Mouse (Mus musculus) myocyte (in vitro differentiated cells): ENCODE measurements around the gene Tbca. TPM values are rescaled to one million over a fixed set of nuclear protein-coding genes. Genes with fewer than 3 reads are reported as not detected.

Source experiments
- H3K27me3 ChIP-seq: one replicate; pipeline ENCODE4 v1.6.1; 2011; ENCODE audit not compliant: control insufficient read depth, insufficient read depth, insufficient read length
- H3K36me3 ChIP-seq: one replicate; pipeline ENCODE4 v1.6.1; 2011; ENCODE audit not compliant: control insufficient read depth, insufficient read depth
- H3K4me2 ChIP-seq: one replicate; pipeline ENCODE4 v1.6.1; 2011; ENCODE audit warnings: low read depth, control low read depth
- H3K4me3 ChIP-seq: one replicate; pipeline ENCODE4 v1.5.1; 2011; ENCODE audit warnings: mild to moderate bottlenecking, control low read depth, moderate library complexity
- H3K79me2 ChIP-seq: one replicate; pipeline ENCODE4 v1.6.1; 2011; ENCODE audit not compliant: control insufficient read depth, insufficient read depth
- H3ac ChIP-seq: one replicate; pipeline ENCODE4 v1.6.1; 2011; ENCODE audit not compliant: control insufficient read depth, insufficient read length
- CEBPB ChIP-seq: IDR thresholded peaks from 2 replicates; pipeline ENCODE4 v1.6.1; 2011; ENCODE audit warnings: mild to moderate bottlenecking, moderate library complexity; ENCODE audit not compliant: poor library complexity, insufficient read depth, severe bottlenecking
- E2F4 ChIP-seq: IDR thresholded peaks from one replicate; pipeline ENCODE4 v1.6.1; 2011; ENCODE audit warnings: mild to moderate bottlenecking, control low read depth, moderate library complexity; ENCODE audit not compliant: insufficient read depth
- MAX ChIP-seq: IDR thresholded peaks from one replicate; pipeline ENCODE4 v1.6.1; 2011; ENCODE audit warnings: low read depth, mild to moderate bottlenecking, control low read depth
- MYOD1 ChIP-seq, 3 experiments: IDR thresholded peaks; one replicate each; pipeline ENCODE4 v1.6.1; 2011; ENCODE audit warnings: control low read depth in 2 of 3, low read depth in 2 of 3, mild to moderate bottlenecking in 2 of 3, moderate library complexity in 1 of 3; ENCODE audit not compliant: insufficient read length in 2 of 3, control insufficient read depth in 1 of 3
- MYOG ChIP-seq, 3 experiments: IDR thresholded peaks; one replicate each; pipeline ENCODE4 v1.6.1; 2011; ENCODE audit warnings: control low read depth in 2 of 3, low read depth in 2 of 3, mild to moderate bottlenecking in 2 of 3; ENCODE audit not compliant: insufficient read length in 2 of 3, control insufficient read depth in 1 of 3, insufficient read depth in 1 of 3
- POLR2A ChIP-seq: IDR thresholded peaks from one replicate; pipeline ENCODE4 v1.6.1; 2011; ENCODE audit warnings: low read depth, mild to moderate bottlenecking, control low read depth, moderate library complexity; ENCODE audit not compliant: insufficient read length
- POLR2AphosphoS2 ChIP-seq: IDR thresholded peaks from one replicate; pipeline ENCODE4 v1.6.1; 2011; ENCODE audit warnings: low read depth, control low read depth; ENCODE audit not compliant: insufficient read length
- REST ChIP-seq: IDR thresholded peaks from one replicate; pipeline ENCODE4 v1.6.1; 2011; ENCODE audit warnings: mild to moderate bottlenecking, control low read depth, moderate library complexity; ENCODE audit not compliant: insufficient read depth, insufficient read length
- SRF ChIP-seq: IDR thresholded peaks from one replicate; pipeline ENCODE4 v1.6.1; 2011; ENCODE audit warnings: low read depth; ENCODE audit not compliant: control insufficient read depth, insufficient read length
- TCF12 ChIP-seq: IDR thresholded peaks from one replicate; pipeline ENCODE4 v1.6.1; 2011; ENCODE audit warnings: mild to moderate bottlenecking, control low read depth; ENCODE audit not compliant: poor library complexity, insufficient read depth, severe bottlenecking
- TCF3 ChIP-seq: IDR thresholded peaks from one replicate; pipeline ENCODE4 v1.6.1; 2011; ENCODE audit warnings: low read depth, control low read depth; ENCODE audit not compliant: insufficient read length
- USF1 ChIP-seq: IDR thresholded peaks from one replicate; pipeline ENCODE4 v1.6.1; 2011; ENCODE audit warnings: low read depth, mild to moderate bottlenecking, control low read depth, moderate library complexity
- polyA plus RNA-seq: library from polyadenylated mRNA; unstranded; fragments of >200 nt; fragmentation: generic; extraction: Trizol; gene quantifications from one replicate; pipeline ENCODE4 v1.2.1, GENCODE M21; 2012; ENCODE audit warnings: missing spikeins

Tbca gene
- polyA plus RNA-seq, 1 experiment: 253 TPM

GRCm38 (mm10) chr13:94809724-94810123, 21.0 kb downstream of the Tbca start:
- Histone ChIP-seq H3K4me2 (no peak overlapping the region), H3K27me3 (no peaks in the 10 kb centered on the region), H3ac (no peak overlapping the region), H3K36me3 (no peaks in the 10 kb centered on the region), H3K79me2 (peaks cover 74% of the 10 kb centered on the region), H3K4me3 (no peak overlapping the region)
- TF ChIP-seq SRF (no peak), POLR2AphosphoS2 (no peak), MYOD1 (IDR thresholded peaks at IDR 0.05; ENCODE audit: control insufficient read depth in 1 of 3, insufficient read length in 2 of 3, low read depth in 2 of 3) (no peak), REST (no peak), USF1 (no peak), CEBPB (no peak), E2F4 (no peak), POLR2A (no peak), TCF3 (no peak), MAX (no peak), MYOG (IDR thresholded peaks at IDR 0.05; ENCODE audit: control insufficient read depth in 1 of 3, insufficient read depth in 1 of 3, insufficient read length in 2 of 3, low read depth in 2 of 3) (no peak), TCF12 (no peak)

GRCm38 (mm10) chr13:94811451-94811850, 22.7 kb downstream of the Tbca start:
- H3ac ChIP-seq: no peak overlapping the region
- H3K36me3 ChIP-seq: no peaks in the 10 kb centered on the region
- H3K4me2 ChIP-seq: no peak overlapping the region
- no peaks in the 10 kb centered on the region for H3K27me3 ChIP-seq
- H3K79me2 ChIP-seq: peaks cover 81% of the 10 kb centered on the region
- no peak for TF ChIP-seq TCF12
- no peak for TF ChIP-seq E2F4
- TF ChIP-seq MYOD1 (IDR thresholded peaks at IDR 0.05; ENCODE audit: control insufficient read depth in 1 of 3, insufficient read length in 2 of 3, low read depth in 2 of 3): no peak
- TF ChIP-seq MYOG (IDR thresholded peaks at IDR 0.05; ENCODE audit: control insufficient read depth in 1 of 3, insufficient read depth in 1 of 3, insufficient read length in 2 of 3, low read depth in 2 of 3): no peak
- no peak for TF ChIP-seq USF1
- no peak for TF ChIP-seq REST
- TF ChIP-seq POLR2AphosphoS2: no peak
- no peak for TF ChIP-seq TCF3
- no peak for TF ChIP-seq POLR2A
- no peak for TF ChIP-seq CEBPB
- TF ChIP-seq MAX: no peak
- TF ChIP-seq SRF: no peak
- H3K4me3 ChIP-seq: no peak overlapping the region

GRCm38 (mm10) chr13:94813770-94814169, 25.1 kb downstream of the Tbca start:
- Histone ChIP-seq H3K27me3 (no peaks in the 10 kb centered on the region), H3ac (no peak overlapping the region), H3K36me3 (peaks cover 3% of the 10 kb centered on the region), H3K79me2 (peaks cover 87% of the 10 kb centered on the region), H3K4me2 (no peak overlapping the region), H3K4me3 (no peak overlapping the region)
- no peak for TF ChIP-seq USF1
- TF ChIP-seq MYOD1 (IDR thresholded peaks at IDR 0.05; ENCODE audit: control insufficient read depth in 1 of 3, insufficient read length in 2 of 3, low read depth in 2 of 3): no peak
- TF ChIP-seq MAX: no peak
- no peak for TF ChIP-seq SRF
- no peak for TF ChIP-seq POLR2A
- no peak for TF ChIP-seq POLR2AphosphoS2
- no peak for TF ChIP-seq TCF12
- no peak for TF ChIP-seq TCF3
- no peak for TF ChIP-seq REST
- TF ChIP-seq CEBPB: no peak
- no peak for TF ChIP-seq MYOG (IDR thresholded peaks at IDR 0.05; ENCODE audit: control insufficient read depth in 1 of 3, insufficient read depth in 1 of 3, insufficient read length in 2 of 3, low read depth in 2 of 3)
- no peak for TF ChIP-seq E2F4

DNA sequence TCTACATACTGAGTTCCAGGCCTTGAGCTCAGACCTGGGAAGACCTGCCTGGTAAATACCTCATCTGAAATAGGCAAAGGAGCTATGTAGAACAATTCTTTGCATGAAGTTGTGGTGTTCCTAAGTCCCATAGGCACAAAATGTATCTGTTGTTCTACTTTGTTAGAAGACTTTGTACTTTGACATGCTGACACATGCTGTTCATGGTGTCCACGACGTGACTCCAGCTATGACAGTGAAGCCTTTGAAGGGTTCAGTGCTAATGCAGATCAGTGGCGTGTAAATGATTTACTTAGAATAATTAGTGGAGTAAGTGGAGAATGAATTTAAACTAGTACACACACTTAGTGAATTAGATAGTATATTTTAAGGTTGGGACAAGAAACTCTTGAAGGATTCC, 31.8 kb downstream of the Tbca start:
- TF ChIP-seq MYOG (IDR thresholded peaks at IDR 0.05; ENCODE audit: control insufficient read depth in 1 of 3, insufficient read depth in 1 of 3, insufficient read length in 2 of 3, low read depth in 2 of 3) (no peak), CEBPB (no peak)
- Histone ChIP-seq H3K27me3 (no peaks in the 10 kb centered on the region), H3K4me2 (no peak overlapping the region), H3ac (no peak overlapping the region), H3K4me3 (no peak overlapping the region), H3K79me2 (peaks cover 80% of the 10 kb centered on the region), H3K36me3 (peaks cover 5% of the 10 kb centered on the region)

DNA sequence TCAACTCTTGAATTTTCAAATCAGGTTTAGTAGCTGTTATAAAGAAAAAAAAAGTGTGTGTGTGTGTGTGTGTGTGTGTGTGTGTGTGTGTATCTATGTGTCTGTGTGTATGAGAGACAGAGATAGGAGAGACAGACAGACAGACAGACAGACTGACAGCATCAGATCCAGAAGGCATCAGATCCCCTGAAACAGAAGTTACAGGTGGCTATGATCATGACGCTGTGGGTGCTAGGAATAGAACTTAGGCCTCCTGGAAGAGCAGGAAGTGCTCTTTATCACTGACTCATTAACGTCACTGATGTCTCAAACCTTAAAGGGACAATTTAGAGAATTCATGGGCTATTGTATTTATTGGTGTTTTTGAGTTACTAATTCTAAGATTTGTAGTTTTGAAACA, 32.2 kb downstream of the Tbca start:
- Histone ChIP-seq H3K79me2 (peaks cover 80% of the 10 kb centered on the region), H3ac (no peak overlapping the region), H3K4me3 (no peak overlapping the region), H3K36me3 (peaks cover 5% of the 10 kb centered on the region), H3K4me2 (no peak overlapping the region), H3K27me3 (no peaks in the 10 kb centered on the region)
- TF ChIP-seq MYOD1 (IDR thresholded peaks at IDR 0.05; ENCODE audit: control insufficient read depth in 1 of 3, insufficient read length in 2 of 3, low read depth in 2 of 3): no peak
- TF ChIP-seq USF1: no peak
- no peak for TF ChIP-seq TCF3
- no peak for TF ChIP-seq E2F4
- no peak for TF ChIP-seq TCF12
- TF ChIP-seq SRF: no peak
- TF ChIP-seq MYOG (IDR thresholded peaks at IDR 0.05; ENCODE audit: control insufficient read depth in 1 of 3, insufficient read depth in 1 of 3, insufficient read length in 2 of 3, low read depth in 2 of 3): no peak
- TF ChIP-seq MAX: no peak
- TF ChIP-seq REST: no peak
- no peak for TF ChIP-seq CEBPB
- TF ChIP-seq POLR2A: no peak
- no peak for TF ChIP-seq POLR2AphosphoS2
